Mouse (Mus musculus): ENCODE results near the gene Gtf3c5. TPM values are rescaled to one million over a fixed set of nuclear protein-coding genes. Genes with fewer than 3 reads are reported as not detected.
A peak's percentile ranks its signal among the peaks of the same experiment; 100 is the strongest.

Gene Gtf3c5
- polyA plus RNA-seq, 1 experiment: 10.3 TPM

DNA sequence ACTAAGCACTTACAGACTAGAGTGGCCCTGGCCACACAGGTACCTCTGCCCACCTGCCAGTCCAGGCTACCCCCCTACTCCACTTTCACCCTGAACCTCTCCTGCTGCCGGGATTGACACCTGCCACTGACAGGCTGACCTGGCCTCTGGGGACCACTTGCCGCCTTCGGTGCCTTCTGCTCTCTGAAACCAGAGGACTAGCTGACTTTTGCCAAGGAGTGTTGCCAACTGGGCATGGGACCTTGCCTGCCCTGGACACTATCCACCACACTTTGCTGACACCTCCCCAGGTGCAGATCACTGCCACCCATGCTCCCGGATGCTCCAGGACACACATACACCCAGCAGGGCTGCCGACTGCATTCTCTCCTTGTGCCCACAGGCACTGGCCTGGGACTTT lies 31.2 kb downstream of the Gtf3c5 start:
- Histone ChIP-seq H3K27me3 (replicated peaks) (peaks cover 45% of the 10 kb centered on the region), H3K4me1 (peaks cover 32% of the 10 kb centered on the region), H3K4me3 (replicated peaks) (no peak overlapping the region), H3K36me3 (replicated peaks; ENCODE audit: low read length) (peaks cover 60% of the 10 kb centered on the region), H3K9me3 (no peaks in the 10 kb centered on the region; the same call in 1 of the 2 replicates)
- TF ChIP-seq FLI1 (IDR thresholded peaks at IDR 0.05; ENCODE audit: low read length) (no peak), GATA1 (IDR thresholded peaks at IDR 0.05; ENCODE audit: borderline replicate concordance, low read length) (no peak)

- peaks cover 58% of the 10 kb centered on the region for H3K4me1 ChIP-seq
- H3K4me3 ChIP-seq (replicated peaks): no peak overlapping the region
- TF ChIP-seq GATA1 (IDR thresholded peaks at IDR 0.05; ENCODE audit: borderline replicate concordance, low read length): no peak
- TF ChIP-seq FLI1 (IDR thresholded peaks at IDR 0.05; ENCODE audit: low read length): no peak
- peaks cover 53% of the 10 kb centered on the region for H3K27me3 ChIP-seq (replicated peaks)
- H3K9me3 ChIP-seq: no peaks in the 10 kb centered on the region
- peaks cover 90% of the 10 kb centered on the region for H3K36me3 ChIP-seq (replicated peaks; ENCODE audit: low read length)
Measured at GRCm38 (mm10) chr2:28549157-28549556, 34.4 kb downstream of the Gtf3c5 start.

DNA sequence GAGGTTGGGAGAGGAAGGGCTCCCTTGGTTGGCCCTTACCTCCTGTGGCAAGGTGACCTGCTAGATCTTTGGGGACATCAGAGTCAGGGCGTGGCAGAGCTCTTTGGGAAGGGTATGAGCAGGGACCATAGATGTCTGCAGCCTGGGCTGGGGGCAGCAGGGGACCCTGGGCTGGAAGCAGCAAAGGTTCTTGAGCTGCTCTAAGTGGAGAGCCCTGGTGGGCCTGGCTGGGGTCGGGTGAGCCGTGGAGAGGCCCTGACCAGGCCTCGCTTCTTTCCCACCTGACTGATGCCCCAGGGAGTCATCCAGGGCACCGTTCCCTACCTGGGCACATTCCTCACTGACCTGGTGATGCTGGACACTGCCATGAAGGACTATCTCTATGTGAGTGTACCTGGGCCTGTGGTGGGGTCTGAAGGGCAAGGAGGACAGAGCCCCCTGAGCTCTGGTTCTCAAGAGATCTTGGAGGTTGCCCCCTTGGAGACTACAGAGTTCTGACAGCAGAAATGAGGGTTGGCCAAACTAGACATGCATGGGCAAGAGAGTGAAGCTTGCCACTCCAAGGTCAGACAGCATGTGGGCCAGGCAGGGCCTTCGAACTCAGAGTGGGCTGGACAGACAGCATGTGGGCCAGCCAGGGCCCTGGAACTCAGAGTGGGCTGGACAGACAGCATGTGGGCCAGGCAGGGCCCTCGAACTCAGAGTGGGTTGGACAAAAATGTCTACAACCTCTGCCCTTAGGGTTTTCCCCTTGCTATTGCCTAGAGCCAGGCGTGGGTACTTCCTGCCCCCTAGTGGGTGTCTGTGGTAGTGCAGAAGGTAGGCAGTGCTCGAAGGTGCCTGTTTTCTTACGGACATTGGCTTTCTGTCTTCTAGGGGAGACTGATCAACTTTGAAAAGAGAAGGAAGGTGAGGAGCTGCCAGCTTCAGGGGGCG lies 36.0 kb downstream of the Gtf3c5 start:
- Histone ChIP-seq H3K4me1 (peaks cover 58% of the 10 kb centered on the region), H3K36me3 (replicated peaks; ENCODE audit: low read length) (peaks cover 97% of the 10 kb centered on the region), H3K27me3 (replicated peaks) (peaks cover 62% of the 10 kb centered on the region), H3K4me3 (replicated peaks) (no peak overlapping the region), H3K9me3 (no peaks in the 10 kb centered on the region)
- no peak for TF ChIP-seq FLI1 (IDR thresholded peaks at IDR 0.05; ENCODE audit: low read length)
- TF ChIP-seq GATA1 (IDR thresholded peaks at IDR 0.05; ENCODE audit: borderline replicate concordance, low read length): no peak

GRCm38 (mm10) chr2:28546560-28546959 lies 37.0 kb downstream of the Gtf3c5 start:
- TF ChIP-seq GATA1 (IDR thresholded peaks at IDR 0.05; ENCODE audit: borderline replicate concordance, low read length) (no peak), FLI1 (IDR thresholded peaks at IDR 0.05; ENCODE audit: low read length) (no peak)

DNA sequence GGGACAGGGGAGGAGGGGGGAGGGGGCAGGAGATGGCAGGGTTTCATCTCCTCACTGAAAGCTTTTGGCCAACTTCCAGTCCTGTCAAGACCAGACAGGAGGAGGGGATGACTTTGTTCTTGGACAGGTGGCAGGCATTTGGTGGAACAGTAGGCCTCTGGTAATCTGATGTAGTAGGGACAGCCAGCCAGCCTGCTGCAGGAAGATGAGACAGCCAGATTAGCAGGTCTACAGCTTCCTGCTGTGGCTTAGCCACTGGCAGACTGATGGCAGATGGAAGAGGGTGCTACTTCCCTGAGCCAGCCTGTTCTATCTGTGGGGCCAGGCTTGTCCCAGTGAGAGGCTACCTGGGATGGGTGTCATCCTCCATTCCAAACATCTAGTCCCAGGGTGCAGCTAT lies 37.6 kb downstream of the Gtf3c5 start:
- Histone ChIP-seq H3K9me3 (no peaks in the 10 kb centered on the region), H3K4me1 (peaks cover 56% of the 10 kb centered on the region), H3K36me3 (replicated peaks; ENCODE audit: low read length) (peaks cover 94% of the 10 kb centered on the region), H3K27me3 (replicated peaks) (peaks cover 65% of the 10 kb centered on the region), H3K4me3 (replicated peaks) (peak overlapping the region; percentile 42)
- TF ChIP-seq GATA1 (IDR thresholded peaks at IDR 0.05; ENCODE audit: borderline replicate concordance, low read length) (no peak), FLI1 (IDR thresholded peaks at IDR 0.05; ENCODE audit: low read length) (no peak)

More at GRCm38 (mm10) chr2:28546560-28546959, 37.0 kb downstream of the Gtf3c5 start:
- no peaks in the 10 kb centered on the region for H3K9me3 ChIP-seq
- H3K4me1 ChIP-seq: peaks cover 58% of the 10 kb centered on the region
- H3K27me3 ChIP-seq (replicated peaks): peaks cover 64% of the 10 kb centered on the region
- no peak overlapping the region for H3K4me3 ChIP-seq (replicated peaks)
- peaks cover 97% of the 10 kb centered on the region for H3K36me3 ChIP-seq (replicated peaks; ENCODE audit: low read length)

DNA sequence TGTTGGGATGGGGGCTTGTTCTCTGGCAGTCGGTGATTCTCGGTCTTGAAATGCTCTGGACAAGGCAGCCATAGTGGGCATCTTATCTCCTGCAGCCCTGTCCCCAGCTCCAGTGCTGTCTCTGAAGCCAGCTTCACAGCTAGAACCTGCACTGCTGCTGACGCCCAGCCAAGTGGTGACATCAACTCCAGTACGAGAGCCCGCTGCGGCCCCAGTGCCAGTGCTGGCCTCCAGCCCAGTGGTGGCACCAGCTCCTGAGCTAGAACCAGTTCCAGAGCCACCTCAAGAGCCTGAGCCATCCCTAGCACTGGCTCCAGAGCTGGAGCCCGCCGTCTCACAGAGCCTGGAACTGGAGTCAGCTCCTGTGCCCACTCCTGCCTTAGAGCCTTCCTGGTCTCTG lies 39.7 kb downstream of the Gtf3c5 start:
- no peak overlapping the region for H3K4me3 ChIP-seq (replicated peaks)
- peaks cover 78% of the 10 kb centered on the region for H3K36me3 ChIP-seq (replicated peaks; ENCODE audit: low read length)
- H3K4me1 ChIP-seq: peaks cover 61% of the 10 kb centered on the region
- H3K9me3 ChIP-seq: no peaks in the 10 kb centered on the region
- TF ChIP-seq GATA1 (IDR thresholded peaks at IDR 0.05; ENCODE audit: borderline replicate concordance, low read length) (no peak), FLI1 (IDR thresholded peaks at IDR 0.05; ENCODE audit: low read length) (no peak)
- H3K27me3 ChIP-seq (replicated peaks): peaks cover 73% of the 10 kb centered on the region

DNA sequence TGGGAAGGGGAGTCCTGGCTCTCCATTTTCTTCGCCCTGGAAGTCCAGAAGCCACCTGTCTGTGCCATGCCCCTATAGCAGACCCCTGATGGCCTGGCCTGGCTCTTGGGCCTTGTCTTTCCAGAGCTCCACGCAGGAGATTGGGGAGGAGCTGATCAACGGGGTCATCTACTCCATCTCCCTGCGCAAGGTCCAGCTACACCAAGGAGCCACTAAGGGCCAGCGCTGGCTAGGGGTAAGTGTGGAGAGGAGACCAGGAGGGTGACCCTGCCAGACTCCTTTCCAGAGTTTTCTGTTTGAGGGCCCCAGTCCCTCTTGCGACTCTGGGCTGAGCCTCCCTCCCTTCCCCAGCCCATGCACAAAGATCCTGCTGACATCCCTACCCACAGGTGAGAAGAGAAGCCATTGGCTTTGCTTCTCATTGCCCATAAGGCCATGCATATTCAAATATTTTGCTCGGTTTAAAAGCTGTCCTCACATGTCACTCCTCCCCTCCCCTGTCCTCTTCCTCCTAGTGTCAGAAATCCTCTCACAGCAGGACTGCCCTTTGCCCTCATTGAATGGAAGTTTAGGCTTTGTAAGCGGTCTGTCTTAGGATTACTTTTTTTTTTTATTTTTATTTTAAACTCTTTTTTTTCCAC lies 42.8 kb downstream of the Gtf3c5 start:
- H3K27me3 ChIP-seq (replicated peaks): peaks cover 86% of the 10 kb centered on the region
- no peaks in the 10 kb centered on the region for H3K9me3 ChIP-seq
- H3K4me3 ChIP-seq (replicated peaks): no peak overlapping the region
- peaks cover 52% of the 10 kb centered on the region for H3K36me3 ChIP-seq (replicated peaks; ENCODE audit: low read length)
- TF ChIP-seq FLI1 (IDR thresholded peaks at IDR 0.05; ENCODE audit: low read length) (no peak), GATA1 (IDR thresholded peaks at IDR 0.05; ENCODE audit: borderline replicate concordance, low read length) (no peak)
- peaks cover 66% of the 10 kb centered on the region for H3K4me1 ChIP-seq

DNA sequence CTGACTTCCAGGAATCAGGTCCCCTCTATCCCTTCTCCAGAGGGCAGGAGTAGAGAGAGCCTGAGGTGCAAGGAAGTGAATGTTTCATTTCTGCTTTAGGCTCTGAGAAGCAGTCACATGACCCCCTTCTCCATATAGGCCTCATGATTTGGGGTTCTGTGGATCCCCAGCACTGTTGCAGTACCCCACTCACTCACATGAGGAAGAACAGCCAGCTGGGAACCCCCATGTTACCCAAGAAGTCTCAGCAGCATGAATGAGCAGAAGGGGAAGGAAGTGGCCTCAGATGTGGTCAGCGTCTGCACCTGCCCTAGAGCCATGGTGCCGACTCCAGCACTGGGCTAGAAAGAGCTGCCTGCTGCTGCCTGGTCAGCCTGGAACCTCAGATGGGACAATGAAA lies 43.6 kb downstream of the Gtf3c5 start:
- peaks cover 86% of the 10 kb centered on the region for H3K27me3 ChIP-seq (replicated peaks)
- H3K36me3 ChIP-seq (replicated peaks; ENCODE audit: low read length): peaks cover 45% of the 10 kb centered on the region
- H3K4me3 ChIP-seq (replicated peaks): peak overlapping the region; percentile 72
- H3K4me1 ChIP-seq: peaks cover 67% of the 10 kb centered on the region
- H3K9me3 ChIP-seq: no peaks in the 10 kb centered on the region
- TF ChIP-seq FLI1 (IDR thresholded peaks at IDR 0.05; ENCODE audit: low read length): no peak

DNA sequence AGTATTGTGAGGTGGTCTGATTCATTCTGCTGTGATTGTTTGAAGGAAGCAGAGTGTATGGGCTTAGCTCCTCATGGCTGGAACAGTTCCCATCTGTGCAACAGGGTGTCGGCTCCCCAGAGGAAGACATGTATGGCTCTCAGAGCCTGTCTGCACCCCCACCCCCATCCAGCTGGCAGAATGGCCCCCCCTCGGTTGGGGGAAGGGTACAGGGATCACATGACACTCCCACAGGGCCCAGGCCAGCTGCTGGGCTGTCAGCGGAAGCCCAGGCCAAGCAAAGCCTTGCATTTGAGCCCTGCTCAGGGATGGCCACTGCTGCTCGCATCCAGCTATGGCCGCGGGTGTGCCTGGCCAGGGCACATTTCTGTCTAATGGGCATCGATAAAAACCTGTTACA lies 44.3 kb downstream of the Gtf3c5 start:
- peaks cover 37% of the 10 kb centered on the region for H3K36me3 ChIP-seq (replicated peaks; ENCODE audit: low read length)
- H3K4me3 ChIP-seq (replicated peaks): peak overlapping the region; percentile 65
- H3K9me3 ChIP-seq: no peaks in the 10 kb centered on the region
- TF ChIP-seq FLI1 (IDR thresholded peaks at IDR 0.05; ENCODE audit: low read length) (no peak), GATA1 (IDR thresholded peaks at IDR 0.05; ENCODE audit: borderline replicate concordance, low read length) (no peak)
- H3K4me1 ChIP-seq: peaks cover 71% of the 10 kb centered on the region
- peaks cover 86% of the 10 kb centered on the region for H3K27me3 ChIP-seq (replicated peaks)

DNA sequence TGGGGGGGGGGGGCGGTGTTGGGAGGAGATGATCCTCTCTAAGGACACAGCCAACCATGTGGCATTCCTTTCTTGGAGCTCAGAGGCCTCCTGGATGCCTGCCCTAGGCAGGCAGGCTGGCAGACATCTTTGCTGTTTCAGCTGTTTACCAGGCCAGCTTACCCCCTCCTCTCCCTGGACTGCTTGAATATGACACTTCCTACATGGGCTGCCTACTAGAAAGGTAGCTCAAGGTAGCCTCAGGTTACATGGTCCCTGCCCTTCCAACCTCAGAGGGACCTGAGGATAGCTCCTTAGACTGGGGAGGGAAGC lies 44.8 kb downstream of the Gtf3c5 start:
- peaks cover 33% of the 10 kb centered on the region for H3K36me3 ChIP-seq (replicated peaks; ENCODE audit: low read length)
- peaks cover 75% of the 10 kb centered on the region for H3K4me1 ChIP-seq
- H3K9me3 ChIP-seq: no peaks in the 10 kb centered on the region
- TF ChIP-seq FLI1 (IDR thresholded peaks at IDR 0.05; ENCODE audit: low read length) (no peak), GATA1 (IDR thresholded peaks at IDR 0.05; ENCODE audit: borderline replicate concordance, low read length) (no peak)
- peaks cover 86% of the 10 kb centered on the region for H3K27me3 ChIP-seq (replicated peaks)
- H3K4me3 ChIP-seq (replicated peaks): no peak overlapping the region

All from megakaryocyte, embryonic 14.5 days (primary cell).